Mouse (Mus musculus) megakaryocyte, embryonic 14.5 days (primary cell): ENCODE data around the gene Tpm3-rs7.

Source experiments
- FLI1 ChIP-seq: IDR thresholded peaks from 2 replicates; pipeline ENCODE4 v1.6.1; 2012; ENCODE audit warnings: low read length, inconsistent platforms, mixed read lengths
- GATA1 ChIP-seq: IDR thresholded peaks from 3 replicates; pipeline ENCODE4 v1.6.1; 2012; ENCODE audit warnings: mixed read lengths, low read length, inconsistent platforms, borderline replicate concordance

GRCm38 (mm10) chr14:113363361-113363760 is 49.0 kb downstream of the Tpm3-rs7 start:
- TF ChIP-seq GATA1 (no peak), FLI1 (no peak)
